Mouse (Mus musculus) kidney, embryonic 14.5 days (tissue): ENCODE measurements around the gene 1700034I23Rik. TPM values are rescaled to one million over a fixed set of nuclear protein-coding genes. Genes with fewer than 3 reads are reported as not detected.
"Not testable (repeated sequence)": the region's sequence is repeated elsewhere in the genome, so short reads cannot be mapped to it uniquely, and the experiment has no call there.

ENCODE experiments used
- ATAC-seq: fragments of 200-750 bp; cut with Nextera tagmentation; 2 replicates; pipeline ENCODE4 v1.8.0; 2017; ENCODE audit warnings: moderate number of reproducible peaks, mild to moderate bottlenecking, moderate TSS enrichment, moderate library complexity; ENCODE audit not compliant: low FRiP score, low TSS enrichment
- H3K27ac ChIP-seq: fragments of 300-500 bp; sonication (generic); 2 replicates; pipeline ENCODE4 v1.5.1; 2014; ENCODE audit warnings: low read depth, mild to moderate bottlenecking, low read length, moderate library complexity, mixed read lengths
- H3K27me3 ChIP-seq: fragments of 300-500 bp; sonication (generic); 2 replicates; pipeline ENCODE4 v1.6.1; 2014; ENCODE audit warnings: mild to moderate bottlenecking, low read length; ENCODE audit not compliant: control insufficient read depth, insufficient read depth
- H3K36me3 ChIP-seq: fragments of 300-500 bp; sonication (generic); 2 replicates; pipeline ENCODE4 v1.6.1; 2014; ENCODE audit warnings: low read length, mixed read lengths; ENCODE audit not compliant: control insufficient read depth, insufficient read depth
- H3K4me1 ChIP-seq: fragments of 300-500 bp; sonication (generic); 2 replicates; pipeline ENCODE4 v1.6.1; 2014; ENCODE audit warnings: low read length, mixed read lengths; ENCODE audit not compliant: control insufficient read depth, insufficient read depth
- H3K4me2 ChIP-seq: fragments of 300-500 bp; sonication (generic); replicated peaks from 2 replicates; pipeline ENCODE4 v1.6.1; 2014; ENCODE audit warnings: low read depth, mild to moderate bottlenecking, low read length
- H3K4me3 ChIP-seq: fragments of 300-500 bp; sonication (generic); 2 replicates; pipeline ENCODE4 v1.5.1; 2014; ENCODE audit warnings: mild to moderate bottlenecking, low read length
- H3K9ac ChIP-seq: fragments of 300-500 bp; sonication (generic); 2 replicates; pipeline ENCODE4 v1.6.1; 2014; ENCODE audit warnings: low read depth, mild to moderate bottlenecking, low read length, moderate library complexity
- H3K9me3 ChIP-seq: fragments of 300-500 bp; sonication (generic); 2 replicates; pipeline ENCODE4 v1.6.1; 2016; ENCODE audit warnings: low read length; ENCODE audit not compliant: control insufficient read depth
- WGBS: fragments of 180-500 bp; shearing (Covaris S2); extraction: QIAGEN DNeasy Blood & Tissue Kit; methylation state at CpG from one replicate; pipeline ENCODE4 v1.1.7; 2014; 5-methylcytosine and 5-hydroxymethylcytosine counted together
- polyA plus RNA-seq: library from polyadenylated mRNA; unstranded; fragments of >200 nt; fragmentation: Nextera tagmentation; extraction: Ambion mirVana; gene quantifications from 2 replicates; pipeline ENCODE4 v1.2.1, GENCODE M21; 2014

Gene 1700034I23Rik
- polyA plus RNA-seq, 1 experiment from 2014 or later, result not detected

DNA sequence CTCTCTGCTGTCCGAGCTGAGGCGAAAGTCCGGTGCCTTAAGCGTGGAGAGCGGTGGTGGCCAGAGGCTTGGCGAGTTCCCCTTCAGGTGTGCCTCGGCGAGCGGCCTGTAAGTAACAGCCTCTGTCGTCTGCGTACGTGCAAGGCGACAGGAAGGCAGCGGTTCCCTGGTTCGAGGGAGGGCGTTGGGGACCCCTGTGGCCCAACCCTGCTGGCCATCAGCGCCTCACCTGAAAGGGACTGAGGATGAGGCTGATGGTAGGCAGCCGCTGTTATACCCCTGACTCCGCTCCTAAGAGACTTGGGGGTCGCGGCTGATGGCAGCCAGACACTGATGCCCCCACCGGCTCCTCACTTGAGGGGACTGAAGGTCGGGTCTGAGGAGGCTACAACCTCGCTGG is 8.0 kb downstream of the 1700034I23Rik start:
- not testable (repeated sequence) for H3K9me3 ChIP-seq, ATAC-seq, H3K4me1 ChIP-seq, H3K36me3 ChIP-seq, H3K27ac ChIP-seq, H3K27me3 ChIP-seq
- WGBS, result under 1% methylated on average over 18 of the region's 24 CpGs
- H3K9ac ChIP-seq, result peak overlapping the region; percentile 63
- peak overlapping the region; percentile 73 for H3K4me2 ChIP-seq
- H3K4me3 ChIP-seq, result peak overlapping the region; percentile 48

DNA sequence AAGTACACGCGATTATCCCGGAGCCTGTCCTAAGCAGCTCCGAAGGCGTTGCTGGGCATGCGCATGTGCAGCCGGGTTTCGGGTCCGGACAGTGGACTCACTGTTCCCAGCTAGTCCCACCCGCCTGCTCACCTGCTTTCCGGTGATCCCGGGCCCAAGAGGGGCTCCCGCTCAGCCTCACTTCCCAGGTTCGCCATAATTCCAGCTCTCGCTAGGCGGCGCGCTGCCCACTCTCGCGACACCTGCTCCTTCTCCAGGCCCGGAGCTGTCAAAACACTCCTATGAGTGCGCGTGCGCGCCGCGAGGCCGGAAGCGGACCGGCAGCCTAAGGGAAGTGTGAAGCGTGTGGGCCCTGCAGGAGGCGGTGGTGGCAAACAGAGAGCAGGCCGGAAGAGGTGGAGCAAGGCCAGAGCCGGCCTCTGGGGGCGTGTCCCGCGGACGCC is 8.5 kb downstream of the 1700034I23Rik start:
- peak overlapping the region; percentile 48 for H3K4me3 ChIP-seq
- H3K9ac ChIP-seq, result peak overlapping the region; percentile 51
- H3K9me3 ChIP-seq, H3K27me3 ChIP-seq, H3K4me1 ChIP-seq, H3K27ac ChIP-seq, H3K36me3 ChIP-seq: not testable (repeated sequence)
- WGBS, result under 1% methylated on average over 34 of the region's 38 CpGs
- peak overlapping the region; percentile 45 for H3K4me2 ChIP-seq
- ATAC-seq, result peak; percentile 100

DNA sequence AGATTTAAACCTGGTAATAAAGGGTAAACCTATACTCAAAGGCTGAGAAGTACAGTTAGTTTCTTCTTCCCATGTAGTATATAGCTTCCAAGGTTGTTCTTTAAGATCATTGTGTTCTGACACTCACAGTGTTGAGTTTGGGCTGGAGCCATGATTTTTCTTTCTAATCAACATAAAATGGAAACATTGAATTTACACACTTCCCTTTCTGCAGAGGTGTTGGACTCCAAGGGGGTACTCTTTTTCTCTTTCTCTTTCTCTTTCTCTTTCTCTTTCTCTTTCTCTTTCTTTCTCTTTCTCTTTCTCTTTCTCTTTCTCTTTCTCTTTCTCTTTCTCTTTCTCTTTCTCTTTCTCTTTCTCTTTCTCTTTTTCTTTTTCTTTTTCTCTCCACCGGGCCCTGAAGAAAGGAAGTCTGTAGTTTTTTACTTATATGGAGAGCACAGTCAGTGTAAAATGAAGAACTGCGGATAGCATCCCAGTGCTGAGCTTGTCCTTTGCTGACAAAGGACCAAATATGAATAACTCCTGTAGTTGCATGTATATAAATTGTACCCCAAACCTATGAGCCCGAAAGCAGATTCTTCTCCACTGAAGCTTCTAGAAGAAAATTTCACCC is 49.1 kb downstream of the 1700034I23Rik start:
- 93% methylated on average over 3 of the region's 3 CpGs for WGBS
- H3K9ac ChIP-seq, H3K9me3 ChIP-seq, H3K4me2 ChIP-seq, H3K27ac ChIP-seq, H3K36me3 ChIP-seq, H3K27me3 ChIP-seq, ATAC-seq, H3K4me1 ChIP-seq, H3K4me3 ChIP-seq: not testable (repeated sequence)

Other genes starting within 250 kb of the 1700034I23Rik start
- 0.28 TPM in 1 of 2 replicates, not detected in the other for gene Slc25a31, start 193.7 kb downstream of the 1700034I23Rik start, polyA plus RNA-seq
- 4.3 and 8.8 TPM in 2 replicates for gene Hspa4l, start 158.0 kb downstream of the 1700034I23Rik start, polyA plus RNA-seq
- 48.7 and 74.8 TPM in 2 replicates for gene Plk4, start 102.5 kb downstream of the 1700034I23Rik start, polyA plus RNA-seq
- 5.3 and 8.1 TPM in 2 replicates for gene Mfsd8, start 55.7 kb downstream of the 1700034I23Rik start, polyA plus RNA-seq
- 6.0 and 6.1 TPM in 2 replicates for gene Abhd18, start 55.6 kb downstream of the 1700034I23Rik start, polyA plus RNA-seq
- gene Larp1b, start 47.3 kb upstream of the 1700034I23Rik start, polyA plus RNA-seq, result 6.3 and 7.4 TPM in 2 replicates
- gene Pgrmc2, start 180.5 kb upstream of the 1700034I23Rik start, polyA plus RNA-seq, result 22.8 and 28.9 TPM in 2 replicates